29 mouse cellular contexts compared by ENCODE assay signal in genomic region chr14:122651681-122652080, GRCm38 (mm10).
DNase-seq lines count a peak whose midpoint lies in the region; ATAC-seq and TF ChIP-seq lines count a peak whose summit lies in the region.
"Had no signal": no experiment of that assay in that cellular context is flagged by ENCODE, and none has a peak within 500 bp of the region (broad histone marks: within the 10 kb centered on the region; RNA-seq: fewer than 3 reads in every experiment).

No protein-coding gene starts in this region.

- peak; percentile 77; the same call in 1 of the 2 replicates for ATAC-seq in stomach, embryonic 15.5 days (ENCODE audit: insufficient read depth, low FRiP score, low read depth)
- no peak for ATAC-seq in stomach, postnatal 0 days (ENCODE audit: low FRiP score, low TSS enrichment)
- peak; percentile 95 for ATAC-seq in liver, embryonic 12.5 days
- peak; percentile 86 for ATAC-seq in liver, postnatal 0 days
- ATAC-seq: forebrain, embryonic 14.5 days; hindbrain, embryonic 16.5 days; midbrain, embryonic 15.5 days had no signal

- no peaks in the 10 kb centered on the region for H3K36me3 ChIP-seq in stomach, embryonic 15.5 days
- H3K36me3 ChIP-seq in stomach, postnatal 0 days (ENCODE audit: control insufficient read depth, insufficient read depth, low read length) = no peaks in the 10 kb centered on the region
- no peaks in the 10 kb centered on the region for H3K36me3 ChIP-seq in liver, embryonic 12.5 days
- peaks cover 5% of the 10 kb centered on the region; the same call in 1 of the 2 replicates for H3K36me3 ChIP-seq in liver, postnatal 0 days (replicated peaks; ENCODE audit: insufficient read depth, low read length)
- H3K36me3 ChIP-seq: heart, embryonic 10.5 days; heart, embryonic 15.5 days; limb, embryonic 10.5 days; limb, embryonic 15.5 days; midbrain, embryonic 15.5 days had no signal

- 75% methylated on average over 2 of the region's 2 CpGs for WGBS in stomach, embryonic 15.5 days
- WGBS in stomach, postnatal 0 days = 69% methylated on average over 2 of the region's 2 CpGs
- 22% methylated on average over 2 of the region's 2 CpGs for WGBS in liver, embryonic 12.5 days (ENCODE audit: insufficient replicate concordance)
- 45% methylated on average over 2 of the region's 2 CpGs for WGBS in liver, postnatal 0 days (ENCODE audit: insufficient replicate concordance)
- WGBS in lung, adult 2 months = 84% methylated on average over 2 of the region's 2 CpGs

- TF ChIP-seq POLR2A in lung, adult 2 months (IDR thresholded peaks at IDR 0.05; ENCODE audit: borderline replicate concordance, extremely low read depth, low read depth, low read length) = no peak

- H3K4me3 ChIP-seq in stomach, embryonic 15.5 days (replicated peaks) = no peak overlapping the region
- no peak overlapping the region for H3K4me3 ChIP-seq in stomach, postnatal 0 days (ENCODE audit: low read depth, low read length)
- H3K4me3 ChIP-seq in liver, embryonic 12.5 days = no peak overlapping the region
- no peak overlapping the region for H3K4me3 ChIP-seq in liver, postnatal 0 days (ENCODE audit: low read depth, low read length)
- no peak overlapping the region for H3K4me3 ChIP-seq in lung, adult 2 months (replicated peaks; ENCODE audit: extremely low read depth, low read depth, low read length)
- H3K4me3 ChIP-seq: heart, embryonic 10.5 days; heart, embryonic 15.5 days; limb, embryonic 10.5 days; limb, embryonic 15.5 days; midbrain, embryonic 10.5 days; midbrain, embryonic 15.5 days; neural tube, embryonic 15.5 days had no signal

- TF ChIP-seq CTCF in stomach, postnatal 0 days (IDR thresholded peaks at IDR 0.05; ENCODE audit: low read depth) = no peak
- no peak for TF ChIP-seq CTCF in liver, postnatal 0 days (IDR thresholded peaks at IDR 0.05; ENCODE audit: low read depth)
- no peak for TF ChIP-seq CTCF in lung, adult 2 months (IDR thresholded peaks at IDR 0.05; ENCODE audit: insufficient read depth, low read length)

- no peak for TF ChIP-seq EP300 in stomach, postnatal 0 days (optimal IDR thresholded peaks at IDR 0.05)
- peak; percentile 61 for TF ChIP-seq EP300 in liver, postnatal 0 days (IDR thresholded peaks at IDR 0.05; ENCODE audit: low read depth)

- DNase-seq in stomach, postnatal 0 days (ENCODE audit: low spot score) = no peak
- DNase-seq in liver, postnatal 0 days = no peak
- DNase-seq in adrenal gland, adult 18-20 months (ENCODE audit: low spot score in 2 of 2) = no peak
- no peak for DNase-seq in lung, adult 2 months
- no peak for DNase-seq in gastrocnemius, postnatal 10 days
- DNase-seq: adrenal gland, adult 8-10 months; cerebellum, adult 11 months; cerebellum, postnatal 10 days; gastrocnemius, postnatal 25 days; heart, adult 11 months; kidney, adult 8-10 months; kidney, postnatal 4 days; layer of hippocampus, postnatal 36 days; lung, postnatal 4 days; right cerebral cortex, postnatal 25 days; thymus, adult 18-20 months; thymus, postnatal 25 days had no signal

- H3K27ac ChIP-seq in stomach, embryonic 15.5 days = no peak overlapping the region
- H3K27ac ChIP-seq in stomach, postnatal 0 days (replicated peaks) = no peak overlapping the region
- peak overlapping the region; percentile 66 for H3K27ac ChIP-seq in liver, embryonic 12.5 days
- H3K27ac ChIP-seq in liver, postnatal 0 days (ENCODE audit: low read depth) = no peak overlapping the region
- H3K27ac ChIP-seq: heart, embryonic 10.5 days; heart, embryonic 15.5 days; kidney, postnatal 0 days; limb, embryonic 10.5 days; limb, embryonic 15.5 days; midbrain, embryonic 10.5 days; midbrain, embryonic 15.5 days; neural tube, embryonic 15.5 days had no signal

- no peaks in the 10 kb centered on the region for H3K4me1 ChIP-seq in stomach, embryonic 15.5 days
- no peaks in the 10 kb centered on the region for H3K4me1 ChIP-seq in stomach, postnatal 0 days (replicated peaks; ENCODE audit: control insufficient read depth, insufficient read depth)
- peaks cover 46% of the 10 kb centered on the region for H3K4me1 ChIP-seq in liver, embryonic 12.5 days
- peaks cover 3% of the 10 kb centered on the region; the same call in 1 of the 2 replicates for H3K4me1 ChIP-seq in liver, postnatal 0 days (ENCODE audit: insufficient read depth)
- no peaks in the 10 kb centered on the region for H3K4me1 ChIP-seq in lung, adult 2 months (ENCODE audit: control insufficient read depth, insufficient read depth, low read length)
- H3K4me1 ChIP-seq: heart, embryonic 10.5 days; heart, embryonic 15.5 days; limb, embryonic 10.5 days; limb, embryonic 15.5 days; midbrain, embryonic 10.5 days; midbrain, embryonic 15.5 days; neural tube, embryonic 15.5 days had no signal

- H3K27me3 ChIP-seq in stomach, embryonic 15.5 days (replicated peaks) = no peaks in the 10 kb centered on the region
- no peaks in the 10 kb centered on the region for H3K27me3 ChIP-seq in stomach, postnatal 0 days (ENCODE audit: control insufficient read depth, insufficient read depth, low read length)
- no peaks in the 10 kb centered on the region for H3K27me3 ChIP-seq in liver, embryonic 12.5 days (replicated peaks)
- H3K27me3 ChIP-seq in liver, postnatal 0 days (ENCODE audit: insufficient read depth, low read length) = no peaks in the 10 kb centered on the region
- H3K27me3 ChIP-seq: heart, embryonic 15.5 days; limb, embryonic 15.5 days; midbrain, embryonic 15.5 days; neural tube, embryonic 15.5 days had no signal

- H3K9me3 ChIP-seq in stomach, embryonic 15.5 days = no peaks in the 10 kb centered on the region
- no peaks in the 10 kb centered on the region for H3K9me3 ChIP-seq in stomach, postnatal 0 days (ENCODE audit: control insufficient read depth, low read length)
- no peaks in the 10 kb centered on the region for H3K9me3 ChIP-seq in liver, embryonic 12.5 days (replicated peaks)
- H3K9me3 ChIP-seq in liver, postnatal 0 days (ENCODE audit: low read length) = no peaks in the 10 kb centered on the region
- H3K9me3 ChIP-seq: heart, embryonic 10.5 days; heart, embryonic 15.5 days; limb, embryonic 10.5 days; limb, embryonic 15.5 days; midbrain, embryonic 10.5 days; midbrain, embryonic 15.5 days; neural tube, embryonic 15.5 days had no signal

- no peak overlapping the region for H3K4me2 ChIP-seq in stomach, embryonic 15.5 days
- H3K4me2 ChIP-seq in stomach, postnatal 0 days (replicated peaks; ENCODE audit: low read depth) = no peak overlapping the region
- H3K4me2 ChIP-seq in liver, embryonic 12.5 days = no peak overlapping the region
- no peak overlapping the region for H3K4me2 ChIP-seq in liver, postnatal 0 days (ENCODE audit: low read depth, low read length)
- H3K4me2 ChIP-seq: heart, embryonic 15.5 days; limb, embryonic 15.5 days; midbrain, embryonic 15.5 days; neural tube, embryonic 15.5 days had no signal

- H3K9ac ChIP-seq in stomach, embryonic 15.5 days = no peak overlapping the region
- H3K9ac ChIP-seq in stomach, postnatal 0 days (ENCODE audit: low read length) = no peak overlapping the region
- H3K9ac ChIP-seq in liver, embryonic 12.5 days = no peak overlapping the region
- H3K9ac ChIP-seq in liver, postnatal 0 days (replicated peaks) = no peak overlapping the region
- H3K9ac ChIP-seq: heart, embryonic 15.5 days; limb, embryonic 15.5 days; midbrain, embryonic 15.5 days; neural tube, embryonic 15.5 days had no signal
